Mouse (Mus musculus) spleen, embryonic (tissue): ENCODE data around the gene Spsb4.

Experiments
- CTCF ChIA-PET: fragments of 350-600 bp; sonication (Branson Sonifier 250); formaldehyde crosslinking; loops from one replicate; lab custom pipeline; 2022; lab: Charles Lee

The Spsb4 gene

GRCm38 (mm10) chr9:96954063-96954809, 64.4 kb downstream of the Spsb4 start:
- CTCF ChIA-PET: no interaction called here

- CTCF ChIA-PET: interaction anchor here (0.6 kb wide), 2 partner anchors 8 to 75 kb away, joined by 3 read pairs; no protein-coding TSS in a partner anchor
Observed at GRCm38 (mm10) chr9:96953443-96953842, 65.2 kb downstream of the Spsb4 start.

DNA sequence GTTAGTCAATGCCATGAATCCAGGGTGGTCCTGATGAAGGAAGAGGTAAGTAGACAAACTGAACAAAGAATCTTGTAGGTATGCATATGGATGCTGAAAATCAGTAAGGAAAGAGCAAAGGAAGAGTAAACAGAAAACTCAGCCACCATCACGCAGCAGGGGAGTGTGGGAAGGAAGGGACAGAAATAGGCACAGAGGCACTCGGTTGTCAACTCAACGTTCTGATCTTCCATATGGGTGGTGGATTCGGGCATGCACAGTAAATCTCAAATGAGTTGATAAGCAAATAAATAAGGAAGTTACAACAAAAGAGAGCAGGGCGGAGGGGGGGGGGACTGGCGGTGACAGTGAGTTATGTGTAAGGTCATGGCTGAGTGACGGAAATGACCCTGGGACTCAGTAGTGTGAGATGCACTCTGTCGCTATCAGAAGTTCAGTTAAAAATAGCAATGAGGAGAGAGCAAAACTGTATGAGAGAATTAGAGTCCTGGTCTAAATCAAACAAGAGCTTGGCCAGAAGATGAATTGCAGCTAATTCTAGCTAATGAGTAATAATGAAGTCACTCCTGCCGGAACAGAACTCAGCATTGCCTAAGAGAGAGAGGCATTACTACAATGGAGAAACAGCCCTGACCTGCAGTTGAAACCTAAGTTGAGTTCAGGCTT, 66.2 kb downstream of the Spsb4 start:
- CTCF ChIA-PET: interaction anchor here (0.6 to 0.7 kb wide), 2 partner anchors 9 to 604 kb away, joined by 3 to 5 read pairs; no protein-coding TSS in a partner anchor

- CTCF ChIA-PET: no interaction called here
Observed at GRCm38 (mm10) chr9:96949551-96949950, 69.1 kb downstream of the Spsb4 start.

DNA sequence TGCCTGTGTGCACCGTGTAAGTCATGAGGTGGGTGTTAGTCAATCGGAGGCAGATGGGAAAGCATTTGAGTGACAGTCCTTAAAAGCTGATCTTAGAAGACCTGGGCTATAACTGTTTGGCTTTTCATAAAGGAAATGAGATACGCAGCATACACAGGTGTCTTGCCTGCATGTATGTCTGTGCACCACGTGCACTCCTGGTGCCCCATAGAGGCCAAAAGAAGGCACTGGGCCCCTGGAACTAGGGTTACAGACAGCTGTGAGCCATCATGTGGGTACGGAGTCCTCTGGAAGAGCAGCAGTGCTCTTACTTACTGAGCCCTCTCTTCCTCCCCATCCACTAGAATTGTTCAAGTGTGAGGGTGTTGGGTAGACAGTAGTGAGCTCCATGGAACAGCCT, 70.1 kb downstream of the Spsb4 start:
- CTCF ChIA-PET: no interaction called here

GRCm38 (mm10) chr9:96947171-96947570, 71.5 kb downstream of the Spsb4 start:
- CTCF ChIA-PET: no interaction called here

GRCm38 (mm10) chr9:96944517-96944916, 74.1 kb downstream of the Spsb4 start:
- CTCF ChIA-PET: no interaction called here

DNA sequence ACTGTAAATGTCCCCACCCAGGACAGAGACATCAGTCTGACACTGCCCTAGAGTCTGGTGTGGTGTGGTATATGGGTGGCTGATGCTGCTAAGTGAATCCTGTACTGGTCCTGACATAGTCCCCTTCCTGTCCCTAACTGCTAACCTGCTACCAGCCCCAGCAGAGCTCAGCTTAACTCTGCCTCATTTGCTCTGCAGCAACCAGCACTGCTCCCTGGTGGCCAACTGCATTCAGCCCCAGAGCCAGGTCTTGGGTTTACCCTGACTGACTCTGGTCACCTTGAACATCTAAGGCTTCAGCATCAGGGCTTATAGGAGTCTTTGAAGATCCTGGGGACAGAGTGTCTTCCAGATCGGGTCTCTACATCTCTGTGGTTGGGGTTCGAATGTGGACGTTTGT, 75.7 kb downstream of the Spsb4 start:
- CTCF ChIA-PET: no interaction called here

DNA sequence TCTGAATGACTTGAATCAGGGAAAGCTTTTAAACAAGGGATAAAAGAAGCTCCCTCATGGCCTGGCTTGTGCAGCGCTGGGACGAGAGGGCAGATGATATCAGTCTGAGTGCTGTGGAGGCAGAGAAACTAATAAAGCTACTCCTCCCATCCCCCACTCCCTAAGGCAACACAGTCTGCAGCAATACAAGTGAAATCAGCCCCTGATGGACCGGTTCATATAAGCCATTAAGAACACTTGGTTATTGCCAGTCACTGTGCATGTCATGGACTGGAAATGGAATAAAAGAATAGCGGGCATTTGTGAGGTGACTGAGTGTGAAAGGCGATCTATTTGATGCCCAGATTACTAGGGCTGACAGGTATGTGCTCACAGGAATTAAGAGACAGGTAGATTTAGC, 79.8 kb downstream of the Spsb4 start:
- CTCF ChIA-PET: no interaction called here

DNA sequence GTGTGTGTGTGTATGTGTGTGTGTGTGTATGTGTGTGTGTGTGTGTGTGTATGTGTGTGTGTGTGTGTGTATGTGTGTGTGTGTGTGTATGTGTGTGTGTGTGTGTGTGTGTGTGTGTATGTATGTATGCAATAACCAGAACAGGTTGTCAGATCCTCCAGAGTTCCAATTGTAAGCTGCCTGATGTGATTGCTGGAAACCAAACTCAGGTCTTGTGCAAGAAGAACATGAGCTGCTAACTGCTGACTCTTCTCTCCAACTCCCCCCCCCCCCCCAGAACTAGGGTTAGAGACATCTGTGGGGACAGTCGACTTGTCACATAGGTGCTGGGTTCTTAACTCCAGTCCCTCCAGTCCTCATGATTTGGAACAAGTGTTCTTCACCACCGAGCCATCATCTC, 82.2 kb downstream of the Spsb4 start:
- CTCF ChIA-PET: interaction anchor here (0.6 to 0.7 kb wide), 2 partner anchors 50 to 226 kb away, joined by 4 to 6 read pairs; no protein-coding TSS in a partner anchor

DNA sequence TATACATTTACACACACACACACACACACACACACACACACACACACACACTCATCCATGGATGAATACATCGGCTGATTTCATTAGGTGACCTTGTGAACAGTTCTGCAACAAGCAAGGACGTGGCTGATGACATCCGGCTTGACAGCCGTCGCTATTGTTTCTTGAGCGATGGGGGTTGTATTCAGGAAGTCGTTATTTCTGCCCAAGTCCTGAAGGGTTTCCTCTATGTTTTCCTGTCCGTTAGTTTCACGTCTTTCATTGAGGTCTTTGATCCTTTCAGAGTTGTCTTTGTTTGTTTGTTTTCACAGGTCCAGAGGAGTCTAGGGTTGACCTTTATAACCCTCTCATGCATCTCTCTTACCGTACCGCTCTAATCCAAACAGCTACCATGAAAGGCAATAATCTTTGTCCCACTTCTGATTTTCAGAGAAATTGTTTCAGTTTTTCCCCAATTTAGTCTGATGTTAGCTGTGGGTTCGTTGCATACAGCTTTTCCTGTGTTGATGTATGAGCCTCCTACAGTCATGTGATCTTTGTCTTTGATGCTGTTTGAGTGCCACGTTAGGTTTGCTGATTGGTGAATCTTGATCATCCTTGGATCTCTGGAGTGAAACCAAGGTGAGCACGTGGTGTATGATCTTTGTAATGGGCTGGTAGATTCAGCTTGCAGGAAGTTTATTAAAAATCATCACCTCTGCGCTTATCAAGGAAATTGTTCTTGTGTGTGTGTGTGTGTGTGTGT, 82.9 kb downstream of the Spsb4 start:
- CTCF ChIA-PET: interaction anchor here (0.6 to 0.7 kb wide), 2 partner anchors 51 to 226 kb away, joined by 4 to 6 read pairs; no protein-coding TSS in a partner anchor

DNA sequence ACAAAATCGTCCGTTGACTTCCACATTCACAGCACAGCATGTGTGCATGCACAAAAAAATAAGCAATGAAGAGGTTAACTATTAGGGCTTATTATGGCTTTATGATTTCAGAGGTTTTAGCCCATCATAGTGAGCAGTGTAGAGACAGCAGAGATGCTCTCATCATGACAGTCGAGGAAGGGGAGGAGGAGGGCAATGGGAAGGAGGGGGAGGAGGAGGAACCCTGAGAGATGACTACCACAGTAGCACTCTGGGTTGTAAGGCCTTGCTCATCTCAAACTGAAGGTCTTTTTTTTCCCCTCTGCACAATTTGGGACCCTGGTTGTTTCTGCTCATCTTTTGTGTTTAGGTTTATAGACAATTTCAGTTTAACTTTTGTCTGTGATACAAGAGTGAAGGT, 83.8 kb downstream of the Spsb4 start:
- CTCF ChIA-PET: no interaction called here

- CTCF ChIA-PET: no interaction called here
Observed at GRCm38 (mm10) chr9:96932751-96933150, 85.9 kb downstream of the Spsb4 start.

DNA sequence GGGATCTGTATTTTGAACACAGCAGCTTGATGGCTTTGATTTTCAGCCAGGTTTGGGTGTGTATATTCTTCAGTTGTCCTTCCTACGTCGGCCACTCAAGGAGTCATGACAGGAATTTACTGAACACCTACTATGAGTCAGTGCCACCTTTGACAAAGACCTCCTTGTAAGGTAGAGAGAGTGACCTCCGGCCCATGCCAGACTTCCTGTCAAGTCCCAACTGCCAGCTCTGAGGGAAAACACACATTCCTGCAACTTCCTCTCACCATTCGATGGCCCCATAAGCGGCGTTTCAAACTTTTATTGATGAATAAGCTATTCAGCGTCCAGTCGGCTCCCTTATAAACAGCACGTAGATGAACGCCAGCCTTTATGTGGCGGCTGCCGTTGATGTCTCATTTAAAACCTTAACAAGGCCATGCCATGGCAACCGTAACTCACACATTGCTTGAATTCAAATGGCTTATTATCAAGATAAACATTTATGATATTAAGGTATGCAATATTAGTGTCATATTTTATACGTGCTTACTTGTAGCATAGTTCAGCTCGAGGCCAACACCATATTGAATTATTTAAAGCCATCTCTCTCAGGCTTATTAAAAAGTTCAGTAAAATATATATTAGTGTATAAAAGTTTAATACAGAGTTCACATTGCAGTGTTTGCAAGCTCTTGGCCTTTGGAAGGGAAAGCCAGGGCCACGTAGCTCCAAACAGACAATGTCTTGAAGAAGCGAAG, 94.9 kb downstream of the Spsb4 start:
- CTCF ChIA-PET: no interaction called here

GRCm38 (mm10) chr9:96923119-96923518, 95.5 kb downstream of the Spsb4 start:
- CTCF ChIA-PET: no interaction called here

GRCm38 (mm10) chr9:96916620-96917538, 101.8 kb downstream of the Spsb4 start:
- CTCF ChIA-PET: interaction anchor here (0.7 kb wide), 1 partner anchor 31 kb away, joined by 3 read pairs; no protein-coding TSS in a partner anchor

GRCm38 (mm10) chr9:96916076-96916475, 102.6 kb downstream of the Spsb4 start:
- CTCF ChIA-PET: no interaction called here

DNA sequence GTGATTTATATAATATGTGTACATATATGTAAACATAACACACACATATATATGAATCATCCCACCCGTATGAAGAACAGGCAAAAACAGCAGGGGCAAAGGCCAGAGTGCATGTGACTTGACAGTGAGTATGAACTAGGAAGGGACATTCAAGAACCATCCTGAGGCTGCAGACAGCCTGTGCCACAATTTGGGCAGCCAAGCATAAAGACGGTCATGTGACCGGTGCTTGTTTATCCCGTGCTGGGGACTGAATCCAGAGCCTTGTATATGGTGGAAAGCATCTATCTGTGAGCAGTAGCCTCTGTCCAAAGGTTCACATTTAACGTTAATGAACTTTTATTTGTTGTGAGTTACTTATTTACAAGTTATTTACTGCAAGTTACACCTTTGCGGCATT, 103.8 kb downstream of the Spsb4 start:
- CTCF ChIA-PET: no interaction called here

DNA sequence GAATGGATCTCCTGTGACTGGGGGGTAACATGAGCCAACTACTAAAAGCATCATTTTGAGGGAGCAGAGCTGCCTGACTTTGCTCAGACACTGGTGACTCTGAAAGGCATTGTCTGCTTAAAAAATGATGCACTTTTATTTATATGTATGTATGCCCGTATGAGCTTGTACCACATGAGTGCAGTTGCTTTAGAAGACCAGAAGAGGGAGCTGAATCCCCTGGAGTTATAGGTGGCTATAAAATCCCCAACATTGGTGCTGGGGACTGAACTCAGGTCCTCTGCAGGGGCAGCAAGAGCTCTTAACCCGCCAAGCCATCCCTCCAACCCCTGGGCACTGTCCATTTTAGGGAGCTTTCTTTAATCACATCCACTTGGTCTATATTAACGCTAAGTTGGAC, 104.6 kb downstream of the Spsb4 start:
- CTCF ChIA-PET: interaction anchor here (0.6 kb wide), 1 partner anchor 99 kb away, joined by 3 read pairs; no protein-coding TSS in a partner anchor

DNA sequence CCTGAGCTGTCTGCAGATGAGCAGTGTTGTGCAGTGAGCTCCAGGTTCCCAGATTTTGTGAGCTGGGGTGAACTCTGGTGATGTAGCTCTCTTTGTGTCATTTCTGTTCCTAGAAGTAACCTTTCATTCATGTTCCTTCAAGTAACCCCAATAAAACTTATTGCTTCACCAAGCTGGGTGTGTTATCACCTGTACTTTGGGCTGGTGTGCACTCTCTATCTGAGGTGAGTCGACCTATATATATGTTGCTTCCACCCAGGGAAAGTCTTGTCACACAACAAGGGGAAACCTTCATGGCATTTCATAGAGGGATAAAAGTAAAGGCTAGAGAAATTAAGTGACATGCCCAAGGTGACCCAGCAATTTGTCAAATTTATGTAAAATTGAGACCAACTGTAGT, 109.1 kb downstream of the Spsb4 start:
- CTCF ChIA-PET: interaction anchor here (0.6 kb wide), 1 partner anchor 147 kb away, joined by 10 read pairs; no protein-coding TSS in a partner anchor
